19 mouse cellular contexts compared by ENCODE assay signal in the genomic region with DNA sequence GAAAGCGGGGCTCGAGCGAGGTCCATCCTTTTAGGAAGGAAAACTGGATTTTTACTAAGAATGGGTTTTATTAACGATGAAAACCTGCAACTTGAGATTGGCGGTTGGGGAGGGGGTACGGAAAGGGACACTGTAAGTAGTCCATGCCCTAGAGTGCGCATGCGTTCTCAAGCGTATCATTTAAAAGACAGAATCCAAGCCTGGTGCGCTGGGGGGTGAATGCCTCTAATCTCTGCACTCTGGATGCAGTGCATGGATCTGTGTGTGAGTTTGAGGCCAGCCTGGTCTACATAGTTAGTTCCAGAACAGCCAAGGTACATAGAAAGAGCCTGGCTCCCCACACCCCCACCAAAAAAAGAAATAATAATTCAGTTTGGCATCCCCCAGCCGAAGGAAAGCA. TPM values are rescaled to one million over a fixed set of nuclear protein-coding genes. Genes with fewer than 3 reads are reported as not detected.
DNase-seq lines count a peak whose midpoint lies in the region; ATAC-seq and TF ChIP-seq lines count a peak whose summit lies in the region.
"Had no signal": no experiment of that assay in that cellular context is flagged by ENCODE, and none has a peak within 500 bp of the region (broad histone marks: within the 10 kb centered on the region; RNA-seq: fewer than 3 reads in every experiment).

No protein-coding gene starts in this region.

- no peak overlapping the region for H3K9ac ChIP-seq in hindbrain, embryonic 12.5 days
- no peak overlapping the region for H3K9ac ChIP-seq in hindbrain, postnatal 0 days (replicated peaks; ENCODE audit: low read length)
- no peak overlapping the region for H3K9ac ChIP-seq in embryonic facial prominence, embryonic 13.5 days
- no peak overlapping the region for H3K9ac ChIP-seq in limb, embryonic 15.5 days
- H3K9ac ChIP-seq: limb, embryonic 12.5 days; liver, embryonic 15.5 days had no signal

- TF ChIP-seq CTCF in hindbrain, postnatal 0 days (IDR thresholded peaks at IDR 0.05; ENCODE audit: low read depth), result no peak
- TF ChIP-seq CTCF in bone marrow, adult 2 months (IDR thresholded peaks at IDR 0.05; ENCODE audit: control insufficient read depth, insufficient read depth, low read length), result no peak

- TF ChIP-seq POLR2A in bone marrow, adult 2 months (IDR thresholded peaks at IDR 0.05; ENCODE audit: borderline replicate concordance, control insufficient read depth, low read depth, low read length), result no peak

- no peaks in the 10 kb centered on the region for H3K36me3 ChIP-seq in hindbrain, embryonic 12.5 days
- H3K36me3 ChIP-seq in hindbrain, postnatal 0 days (ENCODE audit: insufficient read depth, low read length), result no peaks in the 10 kb centered on the region
- H3K36me3 ChIP-seq in embryonic facial prominence, embryonic 13.5 days, result no peaks in the 10 kb centered on the region
- H3K36me3 ChIP-seq in limb, embryonic 15.5 days, result no peaks in the 10 kb centered on the region
- H3K36me3 ChIP-seq: heart, embryonic 10.5 days; limb, embryonic 12.5 days; liver, embryonic 15.5 days had no signal

- ATAC-seq in hindbrain, embryonic 12.5 days (ENCODE audit: low FRiP score), result peak; percentile 57
- no peak for ATAC-seq in hindbrain, postnatal 0 days
- ATAC-seq in embryonic facial prominence, embryonic 13.5 days (ENCODE audit: insufficient number of reproducible peaks, insufficient read depth, low FRiP score, low TSS enrichment, low read depth), result no peak
- ATAC-seq in limb, embryonic 15.5 days (ENCODE audit: insufficient number of reproducible peaks, low FRiP score, low TSS enrichment, low read depth), result no peak
- ATAC-seq in activated CD4-positive, CD25-positive, alpha-beta regulatory T cell, adult 4 months, result no peak
- ATAC-seq: inflammation-experienced regulatory T-cells, adult 6 months; Patski had no signal

- no peak overlapping the region for H3K27ac ChIP-seq in hindbrain, embryonic 12.5 days
- no peak overlapping the region for H3K27ac ChIP-seq in hindbrain, postnatal 0 days
- H3K27ac ChIP-seq in bone marrow, adult 2 months (ENCODE audit: control insufficient read depth, insufficient read depth, low read depth, low read length, poor library complexity), result peak overlapping the region; percentile 35
- H3K27ac ChIP-seq in embryonic facial prominence, embryonic 13.5 days, result no peak overlapping the region
- H3K27ac ChIP-seq in limb, embryonic 15.5 days, result peak overlapping the region; percentile 59
- H3K27ac ChIP-seq: heart, embryonic 10.5 days; liver, embryonic 15.5 days; stomach, postnatal 0 days had no signal

- no peaks in the 10 kb centered on the region for H3K9me3 ChIP-seq in hindbrain, embryonic 12.5 days (replicated peaks)
- no peaks in the 10 kb centered on the region for H3K9me3 ChIP-seq in hindbrain, postnatal 0 days (ENCODE audit: low read length)
- no peaks in the 10 kb centered on the region for H3K9me3 ChIP-seq in embryonic facial prominence, embryonic 13.5 days
- no peaks in the 10 kb centered on the region for H3K9me3 ChIP-seq in limb, embryonic 15.5 days
- H3K9me3 ChIP-seq: heart, embryonic 10.5 days; limb, embryonic 12.5 days; liver, embryonic 15.5 days had no signal

- peaks cover 13% of the 10 kb centered on the region for H3K4me1 ChIP-seq in hindbrain, embryonic 12.5 days
- H3K4me1 ChIP-seq in hindbrain, postnatal 0 days (ENCODE audit: insufficient read depth, low read length), result no peaks in the 10 kb centered on the region
- H3K4me1 ChIP-seq in bone marrow, adult 2 months (ENCODE audit: control insufficient read depth, insufficient read depth, low read length), result peaks cover 12% of the 10 kb centered on the region
- peaks cover 7% of the 10 kb centered on the region for H3K4me1 ChIP-seq in embryonic facial prominence, embryonic 13.5 days
- peaks cover 14% of the 10 kb centered on the region for H3K4me1 ChIP-seq in limb, embryonic 15.5 days
- H3K4me1 ChIP-seq: heart, embryonic 10.5 days had no signal

- no peak for DNase-seq in hindbrain, postnatal 0 days (ENCODE audit: low spot score)
- no peak for DNase-seq in left cerebral cortex, adult 9 months (ENCODE audit: low spot score in 2 of 2)
- no peak for DNase-seq in ovary, postnatal 14 days (ENCODE audit: low spot score)
- DNase-seq: adrenal gland, postnatal 25 days; cerebellum, adult 8-10 months; heart, postnatal 10 days; kidney, adult 9 months; thymus, postnatal 36 days had no signal

- 68% methylated on average over 11 of the region's 11 CpGs for WGBS in hindbrain, embryonic 12.5 days
- WGBS in hindbrain, postnatal 0 days, result 60% methylated on average over 11 of the region's 11 CpGs
- WGBS in bone marrow, adult 2 months, result 79% methylated on average over 11 of the region's 11 CpGs
- WGBS in embryonic facial prominence, embryonic 13.5 days, result 50% methylated on average over 11 of the region's 11 CpGs
- WGBS in limb, embryonic 15.5 days, result 62% methylated on average over 11 of the region's 11 CpGs

- H3K4me3 ChIP-seq in hindbrain, embryonic 12.5 days, result no peak overlapping the region
- H3K4me3 ChIP-seq in hindbrain, postnatal 0 days (ENCODE audit: low read length), result no peak overlapping the region
- H3K4me3 ChIP-seq in bone marrow, adult 2 months (replicated peaks; ENCODE audit: control insufficient read depth, low read depth, low read length), result no peak overlapping the region
- no peak overlapping the region for H3K4me3 ChIP-seq in embryonic facial prominence, embryonic 13.5 days
- H3K4me3 ChIP-seq in limb, embryonic 15.5 days, result no peak overlapping the region
- H3K4me3 ChIP-seq: heart, embryonic 10.5 days; limb, embryonic 12.5 days; liver, embryonic 15.5 days had no signal

- 0 out of 2 replicates have a peak overlapping the region, but pooled peaks have one; percentile 2 for H3K4me2 ChIP-seq in hindbrain, embryonic 12.5 days (replicated peaks)
- H3K4me2 ChIP-seq in hindbrain, postnatal 0 days (ENCODE audit: low read depth, low read length), result no peak overlapping the region
- H3K4me2 ChIP-seq in embryonic facial prominence, embryonic 13.5 days, result peak overlapping the region; percentile 18; the same call in 1 of the 2 replicates
- no peak overlapping the region for H3K4me2 ChIP-seq in limb, embryonic 15.5 days
- H3K4me2 ChIP-seq: limb, embryonic 12.5 days; liver, embryonic 15.5 days had no signal

- H3K27me3 ChIP-seq in hindbrain, embryonic 12.5 days, result no peaks in the 10 kb centered on the region
- H3K27me3 ChIP-seq in hindbrain, postnatal 0 days (ENCODE audit: insufficient read depth, low read length), result no peaks in the 10 kb centered on the region
- no peaks in the 10 kb centered on the region for H3K27me3 ChIP-seq in embryonic facial prominence, embryonic 13.5 days
- no peaks in the 10 kb centered on the region for H3K27me3 ChIP-seq in limb, embryonic 15.5 days
- H3K27me3 ChIP-seq: limb, embryonic 12.5 days; liver, embryonic 15.5 days; Patski had no signal

RNA-seq across cellular contexts. Expression of a gene that starts 19.8 kb away (rescaled TPM):
- polyA plus RNA-seq in hindbrain, embryonic 12.5 days (2016; fragmentation: Nextera tagmentation; extraction: Ambion mirVana), result 1.9 and 3.6 TPM in 2 replicates
- 2.8 and 3.9 TPM in 2 replicates for total RNA-seq in hindbrain, postnatal 0 days (2014; rRNA removed)
- polyA plus RNA-seq in hindbrain, postnatal 0 days (2015; fragmentation: Nextera tagmentation; extraction: Ambion mirVana), result 3.8 and 4.2 TPM in 2 replicates
- 2.1 and 6.6 TPM in 2 replicates for polyA plus RNA-seq in bone marrow, adult 2 months (2011; ENCODE audit: insufficient read depth, insufficient read length, low replicate concordance, missing spikeins)
- polyA plus RNA-seq in embryonic facial prominence, embryonic 13.5 days (2015; fragmentation: Nextera tagmentation; extraction: Ambion mirVana), result 7.9 and 14.8 TPM in 2 replicates
- polyA plus RNA-seq in limb, embryonic 15.5 days (2015; fragmentation: Nextera tagmentation; extraction: Ambion mirVana), result 22.3 and 24.3 TPM in 2 replicates
- polyA plus RNA-seq in activated CD4-positive, CD25-positive, alpha-beta regulatory T cell, adult 4 months (2017; shearing (Covaris generic)), result not detected

Comparison
In these comparisons a context has a peak if more than half of its experiments do, and no peak if none do; other contexts are left out.
1. H3K4me2 ChIP-seq: peak in hindbrain, embryonic 12.5 days (single experiment) and embryonic facial prominence, embryonic 13.5 days (single experiment); none in hindbrain, postnatal 0 days (single experiment) and limb, embryonic 15.5 days (single experiment).
2. H3K27ac ChIP-seq: peak in bone marrow, adult 2 months (single experiment) and limb, embryonic 15.5 days (single experiment); none in hindbrain, embryonic 12.5 days (single experiment), hindbrain, postnatal 0 days (single experiment) and embryonic facial prominence, embryonic 13.5 days (single experiment).